Mouse (Mus musculus) heart, postnatal 36 days (tissue): ENCODE measurements around the gene Synj1. TPM values are rescaled to one million over a fixed set of nuclear protein-coding genes. Genes with fewer than 3 reads are reported as not detected.

ENCODE experiments used
- DNase-seq, 2 experiments: peaks; one replicate each; pipeline ENCODE4 v3.0.0; 2021 to 2022
- intact Hi-C: fragments of 180-260 bp; cut with DNase I; formaldehyde crosslinking; loops from one replicate; pipeline ENCODE4 v1.15.1; 2025
- microRNA-seq, 2 experiments: library from miRNA; unstranded; fragments of <30 nt; microRNA quantifications; one replicate each; pipeline ENCODE4 v1.2.0; 2021; ENCODE audit warnings: borderline number of aligned reads in 2 of 2
- total RNA-seq, 2 experiments: library from RNA; stranded (reverse); gene quantifications; 2 replicates each; pipeline ENCODE4 v1.2.3; 2021

Synj1 gene
- total RNA-seq, 2 experiments from 2014 or later, result 29.1 to 29.6 TPM

DNA sequence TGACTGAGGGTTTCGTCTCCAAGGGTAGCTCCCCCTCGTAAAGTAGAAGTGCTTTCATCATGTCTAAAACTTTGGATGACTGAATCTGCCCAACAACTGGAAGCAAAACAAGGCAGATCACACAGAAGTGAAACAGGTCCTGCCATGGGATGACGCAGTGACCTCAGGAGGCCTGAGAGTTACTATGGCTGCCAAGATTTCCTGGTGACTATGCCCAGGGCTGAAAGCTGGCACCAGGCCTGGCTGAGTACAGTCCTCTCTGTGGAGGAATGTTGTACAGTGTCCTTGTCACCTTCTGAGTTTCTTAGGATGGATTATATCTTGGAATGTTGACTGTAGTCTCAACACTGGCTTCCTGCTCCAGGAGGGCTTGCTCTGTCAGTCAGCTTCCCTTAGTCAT, 113.5 kb downstream of the Synj1 start:
- intact Hi-C loops, result no loop called here

DNA sequence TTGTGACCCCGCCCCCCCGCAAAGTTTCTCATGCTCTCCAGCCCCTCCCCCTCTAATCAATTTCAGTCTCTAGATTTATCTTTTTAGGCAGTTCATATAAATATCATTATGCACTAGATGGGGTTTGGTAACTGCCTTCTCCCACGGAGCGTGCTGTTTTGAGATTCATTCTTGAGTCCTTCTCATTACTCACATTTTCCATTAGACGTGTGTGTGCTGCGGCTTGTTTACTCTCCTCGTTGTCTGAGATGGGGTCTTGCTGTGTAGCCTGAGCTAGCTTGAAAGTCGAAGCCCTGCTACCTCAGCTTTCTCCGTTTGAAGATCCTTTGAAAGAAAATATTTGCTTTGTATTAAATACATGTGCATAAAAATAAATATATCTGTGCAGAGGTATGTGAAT, 117.3 kb downstream of the Synj1 start:
- intact Hi-C loops, result no loop called here
- no peak for DNase-seq

More for the DNA sequence above, 113.5 kb downstream of the Synj1 start:
- DNase-seq, result peak; percentile 34 to 52

DNA sequence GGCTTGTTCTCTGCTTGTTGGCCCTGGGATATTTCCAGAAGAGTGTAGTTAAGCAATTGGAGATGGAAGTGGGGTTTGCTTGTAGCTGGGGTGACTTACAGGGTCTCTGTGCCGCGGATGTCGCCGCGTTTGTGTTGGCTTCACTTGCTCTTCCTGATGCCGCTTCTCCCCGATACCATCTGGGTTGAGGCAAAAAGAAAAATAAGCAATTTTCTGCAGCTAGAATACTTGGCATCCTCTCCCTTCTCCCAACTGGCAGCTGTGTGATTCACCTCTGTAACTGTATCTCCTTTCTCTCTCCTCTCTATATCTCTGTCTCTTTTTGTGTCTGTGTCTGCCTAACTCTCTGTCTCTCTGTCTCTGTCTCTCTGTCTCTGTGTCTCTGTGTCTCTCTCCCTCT, 118.1 kb downstream of the Synj1 start:
- intact Hi-C loops, result no loop called here
- no peak for DNase-seq

DNA sequence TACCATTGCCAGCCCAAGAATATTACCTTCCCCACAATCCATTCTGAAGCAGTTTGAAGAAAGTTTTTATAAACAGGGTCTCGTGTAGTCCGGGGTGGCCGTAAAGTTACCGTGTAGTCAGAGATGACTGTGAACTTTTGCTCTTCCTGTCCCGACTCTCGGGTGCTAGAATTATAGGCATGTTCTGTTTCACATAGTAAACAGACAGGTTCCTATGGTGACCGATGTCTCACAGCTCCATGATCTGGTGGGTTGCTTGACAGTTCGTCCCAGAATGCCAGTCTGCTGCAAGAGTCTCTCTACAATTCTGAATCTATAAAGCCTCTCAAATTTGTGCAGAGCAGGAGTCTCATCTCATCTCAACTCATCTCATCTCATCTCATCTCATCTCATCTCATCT, 119.0 kb downstream of the Synj1 start:
- DNase-seq, result no peak
- intact Hi-C loops, result no loop called here

DNA sequence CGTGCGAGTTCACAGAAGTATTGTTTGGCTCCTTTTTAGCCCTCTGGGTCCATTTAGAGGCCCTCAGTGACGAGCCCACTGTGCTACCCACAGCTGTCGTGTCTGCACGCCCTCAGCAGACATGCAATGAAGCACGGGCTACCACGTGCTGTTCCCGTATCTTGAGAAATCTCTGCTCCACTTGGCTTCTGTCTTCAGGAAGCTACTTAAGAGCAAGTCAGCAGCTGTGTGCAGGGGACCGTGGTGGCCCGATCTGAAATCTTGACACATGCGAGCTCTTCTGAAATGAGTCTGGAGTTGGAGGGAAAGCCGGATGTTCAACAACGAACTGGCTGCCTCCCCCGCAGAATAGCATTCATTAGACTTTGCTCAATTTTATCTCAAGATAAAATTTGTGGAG, 119.5 kb downstream of the Synj1 start:
- DNase-seq, result no peak

DNA sequence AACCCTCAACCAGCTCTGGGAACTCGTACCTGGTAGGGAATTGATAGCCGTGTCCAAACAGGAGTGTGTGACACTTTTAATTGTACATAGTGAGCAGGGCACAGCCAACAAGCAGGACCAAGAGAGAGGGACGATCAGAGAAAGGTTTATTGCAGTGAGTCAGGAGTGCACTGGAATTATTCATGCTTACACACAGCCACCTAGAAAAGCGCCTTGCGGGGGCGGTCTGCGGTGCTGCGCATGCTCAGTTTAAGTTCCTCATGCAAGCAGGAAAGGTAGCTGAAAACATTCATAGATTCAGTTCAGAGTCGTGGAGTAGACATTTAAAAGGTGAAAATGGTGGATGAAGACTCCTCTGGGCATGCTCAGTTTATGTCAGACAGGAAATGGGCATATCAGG, 120.4 kb downstream of the Synj1 start:
- intact Hi-C loops, result no loop called here
- DNase-seq, result no peak

More for the DNA sequence above, 119.5 kb downstream of the Synj1 start:
- intact Hi-C loops, result no loop called here

Small RNA genes lying within 50 kb of the gene (microRNA-seq; reads per million reads assigned to microRNA genes)
- 0 reads per million in 2 experiments for gene Gm22933

Other genes with a start within 250 kb of the Synj1 start
- 1 to 10 TPM; 6.1 to 6.6 TPM for gene Urb1, start 200.9 kb downstream of the Synj1 start, total RNA-seq
- gene Eva1c, start 184.6 kb downstream of the Synj1 start, total RNA-seq, result 1 to 10 TPM; 1.1 to 1.4 TPM
- gene Cfap298, start 76.2 kb downstream of the Synj1 start, total RNA-seq, result 10 to 100 TPM; 27.0 to 28.5 TPM
- 10 to 100 TPM; 13.1 to 13.5 TPM for gene Paxbp1, start 33.2 kb upstream of the Synj1 start, total RNA-seq
- gene 4932438H23Rik, start 83.8 kb upstream of the Synj1 start, total RNA-seq, result under 1 TPM in 1 of 2 experiments, not detected in 1; 0.19 TPM
- not detected for gene Olig2, start 214.1 kb upstream of the Synj1 start, total RNA-seq